Mouse (Mus musculus) retina, postnatal 1 day (tissue): ENCODE results near the gene Gpx4.
A peak's percentile ranks its signal among the peaks of the same experiment; 100 is the strongest.
"Not testable (repeated sequence)": the region's sequence is repeated elsewhere in the genome, so short reads cannot be mapped to it uniquely, and the experiment has no call there.

ENCODE experiments used
- DNase-seq: peaks from one replicate; pipeline ENCODE4 v3.0.0-alpha.2; 2012

Gpx4 gene

GRCm38 (mm10) chr10:80050885-80051617 lies 4.1 kb downstream of the Gpx4 start:
- DNase-seq: peak; percentile 54

GRCm38 (mm10) chr10:80051618-80052373 lies 4.8 kb downstream of the Gpx4 start:
- DNase-seq: peak; percentile 77

- DNase-seq: no peak
Measured at GRCm38 (mm10) chr10:80052374-80052764, 5.4 kb downstream of the Gpx4 start.

GRCm38 (mm10) chr10:80053259-80053780 lies 6.4 kb downstream of the Gpx4 start:
- peak; percentile 100 for DNase-seq

GRCm38 (mm10) chr10:80053831-80054815 lies 7.2 kb downstream of the Gpx4 start:
- DNase-seq: no peak

GRCm38 (mm10) chr10:80054911-80055310 lies 7.9 kb downstream of the Gpx4 start:
- DNase-seq: not testable (repeated sequence)

GRCm38 (mm10) chr10:80055364-80055763 lies 8.4 kb downstream of the Gpx4 start:
- DNase-seq: no peak

GRCm38 (mm10) chr10:80055891-80056290 lies 8.9 kb downstream of the Gpx4 start:
- no peak for DNase-seq

- no peak for DNase-seq
Measured at GRCm38 (mm10) chr10:80056506-80056905, 9.5 kb downstream of the Gpx4 start.

GRCm38 (mm10) chr10:80056976-80057682 lies 10.2 kb downstream of the Gpx4 start:
- no peak for DNase-seq

- no peak for DNase-seq
Measured at GRCm38 (mm10) chr10:80057683-80058326, 10.8 kb downstream of the Gpx4 start.

- no peak for DNase-seq
Measured at GRCm38 (mm10) chr10:80063104-80063503, 16.1 kb downstream of the Gpx4 start.

GRCm38 (mm10) chr10:80063877-80064650 lies 17.1 kb downstream of the Gpx4 start:
- no peak for DNase-seq

- DNase-seq: no peak
Measured at GRCm38 (mm10) chr10:80069251-80069650, 22.3 kb downstream of the Gpx4 start.

- no peak for DNase-seq
Measured at GRCm38 (mm10) chr10:80069948-80070450, 23.0 kb downstream of the Gpx4 start.

- no peak for DNase-seq
Measured at GRCm38 (mm10) chr10:80070837-80071515, 24.0 kb downstream of the Gpx4 start.

GRCm38 (mm10) chr10:80071516-80071900 lies 24.5 kb downstream of the Gpx4 start:
- DNase-seq: no peak

- DNase-seq: no peak
Measured at GRCm38 (mm10) chr10:80072623-80073489, 25.9 kb downstream of the Gpx4 start.
